Mouse (Mus musculus): ENCODE measurements at regions not wholly inside any gene's neighbourhood (a gene's known extent, or its start where the extent isn't known, plus 50 kb on each side); places are given as distances from the start of the nearest gene placed in this dataset.

DNA sequence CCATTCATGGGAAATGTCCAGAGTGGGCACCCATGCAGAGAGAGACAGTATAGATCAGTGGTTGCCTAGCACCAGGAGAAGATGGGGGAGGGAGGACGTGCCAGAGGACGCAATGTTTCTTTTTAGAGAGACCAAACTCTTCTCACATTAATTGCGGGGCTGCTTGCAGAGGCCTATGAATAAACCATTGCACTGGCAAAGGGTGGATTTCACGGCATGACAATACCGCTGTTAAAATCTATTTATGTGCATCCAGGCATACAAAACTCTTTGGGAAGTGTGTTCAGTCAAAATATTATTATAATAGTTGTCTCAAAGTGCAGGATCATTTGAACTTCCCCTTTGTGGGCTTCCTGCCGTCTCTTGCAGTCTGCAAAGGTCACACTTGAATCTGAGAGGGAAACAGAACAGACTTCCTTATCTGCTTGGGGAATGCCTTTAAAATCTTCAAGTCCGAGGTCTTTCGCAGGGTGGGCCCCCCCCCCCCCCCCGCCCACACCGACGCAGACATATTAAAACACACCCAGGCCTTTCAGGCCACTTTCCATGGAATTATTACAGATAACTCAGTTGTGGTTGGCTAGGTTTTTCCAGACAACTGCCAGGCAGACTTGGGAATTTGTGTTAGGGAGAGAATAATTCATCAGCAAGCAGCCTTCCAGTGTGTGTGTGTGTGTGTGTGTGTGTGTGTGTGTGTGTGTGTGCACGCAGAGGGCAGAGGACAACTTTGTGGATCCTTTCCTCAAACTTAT, 78.3 kb upstream of the Slc45a1 start:
- TF ChIP-seq POLR2A (IDR thresholded peaks at IDR 0.05; ENCODE audit: low read depth, low read length) (no peak), CTCF (IDR thresholded peaks at IDR 0.05; ENCODE audit: extremely low read depth, insufficient read length, insufficient replicate concordance, low read depth, low read length) (no peak)
